ENCODE assay signal across 8 mouse cellular contexts in the genomic region with DNA sequence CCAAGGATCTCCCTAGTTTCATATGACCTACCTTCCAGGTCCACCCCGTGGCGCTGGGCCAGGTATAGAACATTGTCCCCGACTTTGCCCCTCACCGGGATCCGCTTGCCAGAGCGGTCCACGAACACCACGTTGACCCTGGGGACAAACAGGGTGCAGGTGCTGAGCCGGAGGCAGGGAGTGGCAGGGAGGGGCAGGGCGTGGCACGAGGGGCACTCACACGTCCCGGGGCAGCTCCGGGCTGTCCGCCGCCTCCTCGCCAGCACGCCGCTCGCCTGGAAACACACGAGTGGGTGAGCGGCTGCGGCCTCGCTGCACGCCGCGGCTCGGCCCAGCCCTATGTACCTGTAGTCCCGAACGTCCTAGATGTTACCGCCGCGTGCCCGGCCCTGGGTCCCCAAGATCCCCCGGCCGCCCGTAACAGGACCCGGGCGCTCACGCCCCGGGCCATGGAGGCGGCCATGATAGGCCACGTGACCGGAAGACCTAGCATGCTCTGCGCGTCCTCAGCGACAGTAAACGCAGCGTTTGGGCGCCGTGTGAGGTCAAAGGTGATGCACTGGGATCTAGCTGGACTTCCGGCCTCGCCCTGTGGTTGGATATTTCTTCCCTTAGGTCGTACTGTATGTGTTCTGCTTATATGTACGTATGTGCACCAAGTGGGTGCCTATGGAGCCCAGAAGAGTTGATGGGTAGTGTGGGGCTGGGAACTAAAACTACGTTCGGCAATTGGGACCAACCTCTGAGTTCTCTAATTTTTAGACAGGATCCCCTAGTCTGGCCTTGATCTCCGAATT. TPM values are rescaled to one million over a fixed set of nuclear protein-coding genes. Genes with fewer than 3 reads are reported as not detected.
A peak's percentile ranks its signal among the peaks of the same experiment; 100 is the strongest.
DNase-seq lines count a peak whose midpoint lies in the region; TF ChIP-seq lines count a peak whose summit lies in the region.

Gm49373 (minus strand) TSS at position 53 of the 797 bp plus-strand sequence.
Fdx1l (minus strand) TSS at position 571 of the 797 bp plus-strand sequence.

- no peaks in the 10 kb centered on the region for H3K9me3 ChIP-seq in megakaryocyte, embryonic 14.5 days

- no peak for TF ChIP-seq CTCF in gastrocnemius, adult 2 months (IDR thresholded peaks at IDR 0.05)

- H3K27ac ChIP-seq in gastrocnemius, adult 2 months, result peak within 1 kb of the TSS; percentile 91

- H3K4me1 ChIP-seq in megakaryocyte, embryonic 14.5 days, result peaks cover 42% of the 10 kb centered on the region

- peaks cover 69% of the 10 kb centered on the region for H3K36me3 ChIP-seq in megakaryocyte, embryonic 14.5 days (replicated peaks; ENCODE audit: low read length)

- no peaks in the 10 kb centered on the region for H3K27me3 ChIP-seq in megakaryocyte, embryonic 14.5 days (replicated peaks)

- DNase-seq in WW6 (ENCODE audit: low read depth, low spot score), result peak; percentile 66
- peak; percentile 71 to 87 for DNase-seq in cerebellum, postnatal 4 days (ENCODE audit: low spot score in 2 of 2)
- peak; percentile 94 for DNase-seq in gastrocnemius, adult 2 months
- DNase-seq in hindlimb bud, embryonic 11.5 days (ENCODE audit: extremely low spot score, low read depth, low spot score), result peak; percentile 61
- DNase-seq in left cerebral cortex, adult 8-10 months (ENCODE audit: low spot score in 2 of 2), result peak; percentile 84 to 92
- peak; percentile 96 for DNase-seq in right cerebral cortex, postnatal 10 days (ENCODE audit: low spot score in 2 of 2)
- peak; percentile 86 for DNase-seq in urinary bladder, postnatal 25 days (ENCODE audit: low spot score)

- intact Hi-C loops in gastrocnemius, adult 2 months (cut with DNase I), result loop anchor here (5.0 kb wide), 1 partner anchor 176 kb away; the partner anchor contains the start of gene Eif3g

- peak within 1 kb of the TSS; percentile 95 for H3K4me3 ChIP-seq in gastrocnemius, adult 2 months
- peak within 1 kb of the TSS; percentile 100 for H3K4me3 ChIP-seq in megakaryocyte, embryonic 14.5 days (replicated peaks)

RNA-seq across cellular contexts. Expression of gene Gm49373, which starts in this region (rescaled TPM):
- total RNA-seq in gastrocnemius, adult 2 months (2021), result under 1 TPM; 0.26 to 0.39 TPM
- total RNA-seq in left cerebral cortex, adult 8-10 months (2022), result 1 to 10 TPM in 2 of 4 experiments, under 1 TPM in 1, not detected in 1; 0.55 to 2.3 (median 1.8) TPM
- polyA plus RNA-seq in megakaryocyte, embryonic 14.5 days (2012; ENCODE audit: insufficient read depth, low replicate concordance), result 0.45 TPM in 1 of 2 replicates, not detected in the other

RNA-seq across cellular contexts. Expression of gene Fdx1l, which starts in this region (rescaled TPM):
- total RNA-seq in gastrocnemius, adult 2 months (2021), result 10 to 100 TPM; 39.0 to 49.0 TPM
- 10 to 100 TPM; 55.8 to 63.7 (median 58.3) TPM for total RNA-seq in left cerebral cortex, adult 8-10 months (2022)
- polyA plus RNA-seq in megakaryocyte, embryonic 14.5 days (2012; ENCODE audit: insufficient read depth, low replicate concordance), result 3.3 and 26.9 TPM in 2 replicates

Comparison
In these comparisons a context has a peak if more than half of its experiments do, and no peak if none do; other contexts are left out.
1. Peak in every context shown above with its lines: DNase-seq, H3K4me3 ChIP-seq and H3K27ac ChIP-seq.